Mouse (Mus musculus): ENCODE results near the gene Hoxa6. TPM values are rescaled to one million over a fixed set of nuclear protein-coding genes. Genes with fewer than 3 reads are reported as not detected.

Hoxa6 gene
- total and polyA plus RNA-seq, 2 experiments from 2014 or later, result 6.0 to 12.3 TPM

DNA sequence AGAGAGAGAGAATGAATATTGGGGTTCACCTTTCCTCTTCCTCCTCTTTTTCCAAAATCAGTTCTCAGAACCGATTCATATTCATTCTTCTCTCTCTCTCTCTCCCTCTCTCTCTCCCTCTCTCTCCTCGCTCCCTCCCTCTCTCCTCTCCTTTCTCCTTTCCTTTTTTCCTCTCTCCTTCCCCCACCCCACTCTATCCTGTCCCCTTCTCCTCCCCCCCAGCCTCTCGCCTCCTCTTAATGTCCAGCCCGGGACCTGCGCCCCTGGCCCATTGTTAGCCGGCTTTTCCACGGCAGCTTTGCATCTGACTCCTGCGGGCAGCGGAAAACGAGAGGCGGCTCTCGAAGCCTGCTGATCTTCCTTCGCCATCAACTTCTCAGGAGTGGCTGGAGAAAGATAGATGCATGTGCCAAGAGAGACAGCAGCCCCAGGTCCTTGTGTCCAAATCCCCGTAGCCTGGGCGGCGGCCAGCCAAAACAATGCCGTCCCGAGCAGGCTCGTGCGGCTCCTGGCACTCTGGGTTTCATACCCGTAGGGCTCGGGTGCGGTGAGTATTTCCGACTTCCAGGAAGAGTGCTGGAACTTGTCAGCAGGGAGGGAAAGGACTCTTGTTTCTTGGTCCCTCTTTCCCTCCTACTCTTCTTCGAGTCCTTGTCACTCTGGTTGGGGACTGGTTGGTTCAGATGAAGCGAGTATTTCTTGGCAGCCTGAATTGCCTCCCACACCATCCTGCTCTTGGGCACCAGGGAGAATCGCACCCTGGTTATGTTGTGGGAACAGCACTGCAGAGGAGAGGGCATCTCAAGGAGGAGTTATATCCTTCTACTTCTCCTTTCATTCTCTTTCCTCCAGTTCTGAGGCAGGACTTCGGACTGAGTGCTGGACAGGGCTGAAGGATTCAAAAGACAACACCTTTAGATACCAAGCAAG is 42.8 kb downstream of the Hoxa6 start:
- peak overlapping the region; percentile 93 for H3K4me2 ChIP-seq (ENCODE audit: low read depth, low read length)
- H3K4me1 ChIP-seq (ENCODE audit: insufficient read depth, low read length), result peaks cover 9% of the 10 kb centered on the region; the same call in 1 of the 2 replicates
- peak overlapping the region; percentile 46 for H3K4me3 ChIP-seq (ENCODE audit: low read length)
- ATAC-seq (no peak), DNase-seq (ENCODE audit: low spot score) (peak; percentile 41)
- peak overlapping the region; percentile 67 for H3K9ac ChIP-seq (replicated peaks; ENCODE audit: low read length)
- H3K9me3 ChIP-seq (ENCODE audit: low read length), result no peaks in the 10 kb centered on the region
- WGBS, result under 1% methylated on average over 28 of the region's 28 CpGs
- peak overlapping the region; percentile 89 for H3K27ac ChIP-seq
- no peaks in the 10 kb centered on the region for H3K36me3 ChIP-seq (ENCODE audit: insufficient read depth, low read length)
- peaks cover 31% of the 10 kb centered on the region for H3K27me3 ChIP-seq (ENCODE audit: insufficient read depth, low read length)
- TF ChIP-seq CTCF (IDR thresholded peaks at IDR 0.05; ENCODE audit: low read depth), result no peak

DNA sequence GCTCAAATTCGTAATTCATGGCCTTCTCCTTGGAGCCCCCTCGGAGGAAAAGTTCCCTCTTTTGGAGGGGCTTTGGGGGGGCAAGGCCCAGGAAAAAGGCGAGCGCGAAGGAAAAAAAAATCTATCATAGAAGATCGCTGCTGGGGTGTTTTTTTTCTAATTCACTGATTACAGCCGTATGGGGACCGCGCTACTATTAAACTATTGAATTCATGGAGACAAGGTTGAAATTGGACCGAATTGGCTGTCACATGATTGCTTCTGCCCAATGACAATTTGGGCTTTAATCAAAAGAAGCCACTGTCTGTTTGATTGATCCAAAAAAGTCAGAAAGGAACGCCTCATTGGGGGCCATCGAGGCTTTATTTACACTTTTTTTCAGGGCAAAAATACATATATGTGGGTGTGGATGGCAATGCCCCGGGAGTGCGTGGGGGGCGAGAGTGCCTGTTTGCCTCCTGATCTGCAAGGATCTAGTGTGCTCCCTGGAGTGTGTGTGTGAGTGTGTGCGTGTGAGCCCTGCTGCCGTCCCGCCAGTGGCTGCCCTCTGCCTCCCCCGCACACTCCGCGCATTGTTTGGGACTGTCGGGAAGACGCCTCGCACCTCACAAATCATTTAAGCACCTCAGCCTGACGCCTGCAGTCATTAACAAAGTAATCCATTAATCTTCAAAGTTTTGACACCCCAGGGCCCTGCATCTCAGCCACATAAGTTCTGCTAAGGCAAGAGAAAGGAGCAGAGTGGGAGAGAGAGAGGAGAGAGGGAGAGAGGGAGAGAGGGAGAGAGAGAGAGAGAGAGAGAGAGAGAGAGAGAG is 43.7 kb downstream of the Hoxa6 start, which contains the start of gene Hoxa2:
Hoxa2 (minus strand) TSS at position 206 of the 815 bp plus-strand sequence.
- Histone ChIP-seq H3K9me3 (ENCODE audit: low read length) (no peaks in the 10 kb centered on the region), H3K4me3 (ENCODE audit: low read length) (peak within 1 kb of the TSS; percentile 46), H3K27ac (peak within 1 kb of the TSS; percentile 89), H3K4me2 (ENCODE audit: low read depth, low read length) (peak within 1 kb of the TSS; percentile 93), H3K27me3 (ENCODE audit: insufficient read depth, low read length) (peaks cover 26% of the 10 kb centered on the region), H3K4me1 (ENCODE audit: insufficient read depth, low read length) (0 out of 2 replicates have a peak, but pooled peaks cover under 1% of the 10 kb centered on the region), H3K36me3 (ENCODE audit: insufficient read depth, low read length) (no peaks in the 10 kb centered on the region), H3K9ac (replicated peaks; ENCODE audit: low read length) (peak within 1 kb of the TSS; percentile 67)
- DNase-seq (ENCODE audit: low spot score) (peak; percentile 77), ATAC-seq (peak; percentile 50; the same call in 1 of the 2 replicates)
- WGBS, result under 1% methylated on average over 25 of the region's 25 CpGs
- no peak for TF ChIP-seq CTCF (IDR thresholded peaks at IDR 0.05; ENCODE audit: low read depth)

DNA sequence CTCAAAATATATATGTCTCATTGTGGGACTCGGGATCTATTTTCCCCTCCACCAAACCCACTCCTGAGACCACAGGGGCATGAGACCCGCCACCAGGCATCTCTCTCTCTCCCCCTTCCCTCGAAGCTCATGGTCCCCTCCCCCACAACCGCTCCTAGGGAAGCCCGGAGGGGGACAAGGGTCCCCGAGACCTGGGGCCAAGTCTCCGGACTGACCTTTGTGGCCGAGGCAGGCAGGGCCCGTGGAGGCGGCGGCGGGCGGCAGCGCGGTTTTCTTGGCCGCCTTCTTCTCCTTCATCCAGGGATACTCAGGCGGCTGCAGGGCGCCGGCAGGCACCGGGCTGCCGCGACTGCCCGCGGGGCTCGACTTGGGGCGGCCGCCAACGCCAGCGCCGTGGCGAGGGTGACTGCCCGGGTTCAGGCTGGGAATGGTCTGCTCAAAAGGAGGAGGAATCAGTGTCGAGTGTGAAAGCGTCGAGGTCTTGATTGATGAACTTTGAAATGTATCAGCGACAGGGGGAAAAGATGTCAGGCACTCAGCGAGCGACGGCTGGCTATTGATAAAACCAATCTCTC is 44.4 kb downstream of the Hoxa6 start:
- Histone ChIP-seq H3K4me3 (ENCODE audit: low read length) (peak overlapping the region; percentile 46), H3K27me3 (ENCODE audit: insufficient read depth, low read length) (peaks cover 28% of the 10 kb centered on the region; the same call in 1 of the 2 replicates), H3K36me3 (ENCODE audit: insufficient read depth, low read length) (no peaks in the 10 kb centered on the region), H3K4me2 (ENCODE audit: low read depth, low read length) (peak overlapping the region; percentile 93), H3K9me3 (ENCODE audit: low read length) (no peaks in the 10 kb centered on the region), H3K4me1 (ENCODE audit: insufficient read depth, low read length) (no peaks in the 10 kb centered on the region), H3K27ac (peak overlapping the region; percentile 89), H3K9ac (replicated peaks; ENCODE audit: low read length) (peak overlapping the region; percentile 67)
- ATAC-seq (no peak), DNase-seq (ENCODE audit: low spot score) (peak; percentile 44)
- TF ChIP-seq CTCF (IDR thresholded peaks at IDR 0.05; ENCODE audit: low read depth), result no peak
- under 1% methylated on average over 39 of the region's 39 CpGs for WGBS

DNA sequence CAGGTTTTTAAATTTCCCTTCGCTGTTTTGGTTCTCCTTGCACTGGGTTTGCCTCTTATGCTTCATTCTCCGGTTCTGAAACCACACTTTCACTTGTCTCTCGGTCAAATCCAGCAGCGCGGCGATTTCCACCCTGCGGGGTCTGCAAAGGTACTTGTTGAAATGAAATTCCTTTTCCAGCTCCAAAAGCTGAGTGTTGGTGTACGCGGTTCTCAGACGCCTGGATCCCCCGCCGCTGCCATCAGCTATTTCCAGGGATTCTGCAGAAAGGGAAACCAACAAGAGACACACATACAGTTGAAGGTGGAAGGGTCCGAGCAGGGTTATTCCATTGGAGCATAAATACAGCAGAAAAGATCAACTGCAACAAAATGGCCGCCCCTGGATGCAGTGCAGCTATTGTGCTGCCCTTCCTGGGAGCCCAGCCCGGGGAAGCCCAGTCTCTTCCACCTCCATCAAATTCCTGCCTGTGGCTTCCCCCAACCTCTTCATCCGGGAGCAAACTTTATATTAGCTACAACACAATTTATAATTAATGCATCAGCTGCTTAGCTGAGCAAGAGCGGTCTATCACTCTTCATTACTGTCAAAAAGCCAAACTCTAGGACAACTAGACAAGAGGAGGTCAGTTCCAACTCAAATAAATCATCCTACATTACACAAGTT is 45.0 kb downstream of the Hoxa6 start:
- Histone ChIP-seq H3K4me3 (ENCODE audit: low read length) (peak overlapping the region; percentile 46), H3K36me3 (ENCODE audit: insufficient read depth, low read length) (no peaks in the 10 kb centered on the region), H3K4me2 (ENCODE audit: low read depth, low read length) (peak overlapping the region; percentile 93), H3K27me3 (ENCODE audit: insufficient read depth, low read length) (peaks cover 33% of the 10 kb centered on the region; the same call in 1 of the 2 replicates), H3K9ac (replicated peaks; ENCODE audit: low read length) (peak overlapping the region; percentile 67), H3K9me3 (ENCODE audit: low read length) (no peaks in the 10 kb centered on the region), H3K27ac (peak overlapping the region; percentile 89), H3K4me1 (ENCODE audit: insufficient read depth, low read length) (no peaks in the 10 kb centered on the region)
- DNase-seq (ENCODE audit: low spot score) (peak; percentile 67), ATAC-seq (no peak)
- no peak for TF ChIP-seq CTCF (IDR thresholded peaks at IDR 0.05; ENCODE audit: low read depth)
- WGBS, result 3% methylated on average over 17 of the region's 17 CpGs

DNA sequence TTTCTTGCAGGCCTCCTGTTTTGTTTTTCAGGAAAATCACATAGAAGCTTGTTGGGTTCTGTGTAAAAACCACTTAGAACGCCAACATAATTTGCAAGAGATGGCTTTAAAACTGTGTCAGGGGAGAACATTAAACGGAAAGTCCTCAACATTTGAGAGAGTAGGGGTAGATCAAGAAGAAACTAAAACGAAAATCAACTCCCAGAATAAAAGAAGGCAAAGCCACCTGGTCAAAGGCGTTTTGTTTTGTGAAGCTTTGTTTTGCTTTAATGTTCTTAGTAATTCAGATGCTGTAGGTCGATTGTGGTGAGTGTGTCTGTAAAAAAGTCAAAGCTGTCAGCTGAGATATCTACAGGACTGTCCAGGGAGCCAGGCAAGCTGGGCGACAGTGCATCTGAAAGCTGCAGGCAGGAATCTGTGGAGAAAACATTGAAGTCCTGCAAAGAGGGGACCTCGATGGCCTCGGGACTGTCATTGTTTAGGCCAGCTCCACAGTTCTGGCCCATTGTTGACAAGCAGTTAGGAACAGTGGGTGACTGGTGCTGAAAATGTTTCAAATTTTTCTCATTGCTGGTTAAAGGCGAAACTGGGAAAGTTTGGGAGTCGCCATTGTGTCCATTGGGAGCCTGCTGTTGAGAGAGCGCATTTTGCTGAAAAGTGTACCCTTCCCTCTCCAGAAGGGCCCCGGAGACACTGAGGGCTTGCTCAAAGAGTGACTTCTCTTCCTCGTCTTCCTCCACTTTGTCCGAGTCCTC is 45.7 kb downstream of the Hoxa6 start:
- H3K27me3 ChIP-seq (ENCODE audit: insufficient read depth, low read length), result peaks cover 39% of the 10 kb centered on the region; the same call in 1 of the 2 replicates
- no peaks in the 10 kb centered on the region for H3K4me1 ChIP-seq (ENCODE audit: insufficient read depth, low read length)
- peak overlapping the region; percentile 93 for H3K4me2 ChIP-seq (ENCODE audit: low read depth, low read length)
- no peaks in the 10 kb centered on the region for H3K36me3 ChIP-seq (ENCODE audit: insufficient read depth, low read length)
- peak overlapping the region; percentile 67 for H3K9ac ChIP-seq (replicated peaks; ENCODE audit: low read length)
- peak overlapping the region; percentile 89 for H3K27ac ChIP-seq
- TF ChIP-seq CTCF (IDR thresholded peaks at IDR 0.05; ENCODE audit: low read depth), result no peak
- no peaks in the 10 kb centered on the region for H3K9me3 ChIP-seq (ENCODE audit: low read length)
- peak overlapping the region; percentile 46 for H3K4me3 ChIP-seq (ENCODE audit: low read length)
- WGBS, result 4% methylated on average over 14 of the region's 14 CpGs
- DNase-seq (ENCODE audit: low spot score) (peak; percentile 28), ATAC-seq (no peak)
